Mouse (Mus musculus): ENCODE measurements at regions not wholly inside any gene's neighbourhood (a gene's known extent, or its start where the extent isn't known, plus 50 kb on each side); places are given as distances from the start of the nearest gene placed in this dataset.
A peak's percentile ranks its signal among the peaks of the same experiment; 100 is the strongest.

GRCm38 (mm10) chr10:23610485-23610884 is 176.6 kb downstream of the Rps12 start:
- DNase-seq (ENCODE audit: low spot score in 2 of 2): no peak

GRCm38 (mm10) chr10:23610046-23610445 is 177.0 kb downstream of the Rps12 start:
- DNase-seq (ENCODE audit: low spot score in 2 of 2): no peak

GRCm38 (mm10) chr10:23609270-23609914 is 177.7 kb downstream of the Rps12 start:
- peak in 1 of 2 experiments; percentile 19 for DNase-seq (ENCODE audit: low spot score in 2 of 2)

- DNase-seq (ENCODE audit: low spot score in 2 of 2): no peak
Measured at GRCm38 (mm10) chr10:23600701-23601100, 186.4 kb downstream of the Rps12 start.

GRCm38 (mm10) chr10:23595541-23595940 is 191.5 kb downstream of the Rps12 start:
- DNase-seq (ENCODE audit: low spot score in 2 of 2): no peak

GRCm38 (mm10) chr10:23580230-23580629 is 206.8 kb downstream of the Rps12 start:
- DNase-seq (ENCODE audit: low spot score in 2 of 2): no peak

- no peak for DNase-seq (ENCODE audit: low spot score in 2 of 2)
Measured at GRCm38 (mm10) chr10:23571013-23571412, 216.1 kb downstream of the Rps12 start.

- no peak for DNase-seq (ENCODE audit: low spot score in 2 of 2)
Measured at GRCm38 (mm10) chr10:23569386-23569785, 217.7 kb downstream of the Rps12 start.

- DNase-seq (ENCODE audit: low spot score in 2 of 2): no peak
Measured at GRCm38 (mm10) chr10:23562273-23562885, 211.8 kb upstream of the Eya4 start.

GRCm38 (mm10) chr10:23559980-23560658 is 209.5 kb upstream of the Eya4 start:
- no peak for DNase-seq (ENCODE audit: low spot score in 2 of 2)

GRCm38 (mm10) chr10:23557828-23558227 is 207.2 kb upstream of the Eya4 start:
- DNase-seq (ENCODE audit: low spot score in 2 of 2): no peak

GRCm38 (mm10) chr10:23549207-23549606 is 198.6 kb upstream of the Eya4 start:
- DNase-seq (ENCODE audit: low spot score in 2 of 2): no peak

GRCm38 (mm10) chr10:23548322-23548721 is 197.7 kb upstream of the Eya4 start:
- DNase-seq (ENCODE audit: low spot score in 2 of 2): no peak

GRCm38 (mm10) chr10:23542712-23543111 is 192.1 kb upstream of the Eya4 start:
- no peak for DNase-seq (ENCODE audit: low spot score in 2 of 2)

GRCm38 (mm10) chr10:23541914-23542313 is 191.3 kb upstream of the Eya4 start:
- no peak for DNase-seq (ENCODE audit: low spot score in 2 of 2)

- DNase-seq (ENCODE audit: low spot score in 2 of 2): no peak
Measured at GRCm38 (mm10) chr10:23534636-23535035, 184.1 kb upstream of the Eya4 start.

- DNase-seq (ENCODE audit: low spot score in 2 of 2): no peak
Measured at GRCm38 (mm10) chr10:23531964-23532758, 181.6 kb upstream of the Eya4 start.

- DNase-seq (ENCODE audit: low spot score in 2 of 2): no peak
Measured at GRCm38 (mm10) chr10:23530715-23531114, 180.1 kb upstream of the Eya4 start.

GRCm38 (mm10) chr10:23526796-23527195 is 176.2 kb upstream of the Eya4 start:
- no peak for DNase-seq (ENCODE audit: low spot score in 2 of 2)

GRCm38 (mm10) chr10:23522664-23523063 is 172.1 kb upstream of the Eya4 start:
- no peak for DNase-seq (ENCODE audit: low spot score in 2 of 2)

GRCm38 (mm10) chr10:23493647-23494046 is 143.1 kb upstream of the Eya4 start:
- DNase-seq (ENCODE audit: low spot score in 2 of 2): no peak

- no peak for DNase-seq (ENCODE audit: low spot score in 2 of 2)
Measured at GRCm38 (mm10) chr10:23492971-23493370, 142.4 kb upstream of the Eya4 start.
